Mouse (Mus musculus) layer of hippocampus, adult 6 months (tissue): Measurements from ENCODE around the gene N4bp2l1. TPM values are rescaled to one million over a fixed set of nuclear protein-coding genes. Genes with fewer than 3 reads are reported as not detected.

Source experiments
- long read RNA-seq, 2 experiments: library from polyadenylated mRNA; unstranded; transcript quantifications; one replicate each; pipeline ENCODE4 v2.0.0; 2019 to 2020
- polyA plus RNA-seq: library from polyadenylated mRNA; unstranded; fragments of <200 nt; fragmentation: Nextera tagmentation; gene quantifications from 2 replicates; pipeline ENCODE4 v1.2.3, GENCODE M21; 2021

N4bp2l1 gene
- polyA plus RNA-seq: 14.4 and 16.2 TPM in 2 replicates
- long read RNA-seq, experiment 1, transcript N4bp2l1-201 (5 exons, 1,905 nt): major isoform, 22 of 45 reads
- long read RNA-seq, experiment 1, partial matches to known transcripts: 5 of 45 reads
- long read RNA-seq, experiment 1, other reads (novel, unspliced or antisense): 13 of 45 reads
- long read RNA-seq, experiment 2, transcript N4bp2l1-203 (2 exons, 747 nt): minor isoform, 6 of 120 reads
- long read RNA-seq, experiment 2, transcript N4bp2l1-201 (5 exons, 1,905 nt): major isoform, 69 of 120 reads
- long read RNA-seq, experiment 2, partial matches to known transcripts: 2 of 120 reads
- long read RNA-seq, experiment 2, other reads (novel, unspliced or antisense): 38 of 120 reads

GRCm38 (mm10) chr5:150597088-150597487 lies at the start of gene N4bp2l1:
Gene N4bp2l1, minus strand, starts transcription at chr5:150597188.

DNA sequence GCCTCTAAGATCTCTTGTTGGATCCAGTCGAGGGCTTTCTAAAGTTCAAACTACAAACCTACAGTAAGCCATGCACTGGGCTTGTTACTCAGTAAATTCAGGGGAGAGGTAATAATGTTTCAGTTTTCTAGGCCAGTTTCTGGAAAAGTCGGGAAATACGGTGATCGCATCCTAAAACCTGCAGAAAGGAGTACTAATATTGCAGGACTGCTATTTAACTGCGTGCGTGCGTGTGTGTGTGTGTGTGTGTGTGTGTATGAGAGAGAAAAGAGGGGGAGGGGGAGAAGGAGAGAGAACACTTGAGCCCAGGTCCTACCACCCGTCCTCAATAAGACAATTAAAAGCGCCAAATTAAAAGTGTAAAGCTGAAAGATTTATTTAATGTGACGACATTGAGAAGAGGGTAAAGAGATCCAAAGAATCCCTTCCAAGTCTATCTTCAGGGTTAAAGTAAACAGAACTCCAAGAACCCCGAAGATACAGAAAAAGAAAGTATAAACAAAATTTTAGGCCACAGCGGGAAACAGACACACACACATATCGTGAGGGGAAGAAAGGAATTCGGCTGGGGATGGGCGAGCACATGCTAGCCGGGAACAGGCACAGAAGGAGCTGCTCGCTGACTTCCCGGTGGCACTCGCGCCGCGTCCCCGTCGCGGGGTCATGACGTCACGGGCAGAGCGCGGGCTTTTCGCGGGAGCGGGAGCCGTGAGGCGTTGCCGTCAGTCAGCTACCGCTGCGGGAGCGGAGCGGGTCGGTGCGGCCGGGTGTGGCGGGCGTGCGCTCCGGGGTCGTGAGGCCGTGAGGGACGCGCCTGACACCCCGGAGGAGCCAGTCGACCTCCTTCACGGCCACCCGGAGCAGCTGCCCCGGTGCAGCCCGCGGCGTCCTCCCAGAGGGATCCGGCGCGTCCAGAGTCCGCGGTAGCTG lies 74.8 kb downstream of the N4bp2l1 start, which contains the start of gene Brca2:
Gene Brca2, plus strand, starts transcription at position 694 of the 930 bp plus-strand sequence.

Other genes starting within 250 kb of the N4bp2l1 start
- gene Zar1l, start 79.0 kb downstream of the N4bp2l1 start, polyA plus RNA-seq: 0.16 and 0.64 TPM in 2 replicates
- 1.7 and 2.8 TPM in 2 replicates for gene Brca2, start 74.6 kb downstream of the N4bp2l1 start, polyA plus RNA-seq
- gene N4bp2l2, start 69.0 kb upstream of the N4bp2l1 start, polyA plus RNA-seq: 14.7 and 14.9 TPM in 2 replicates
- gene Pds5b, start 76.6 kb upstream of the N4bp2l1 start, polyA plus RNA-seq: 10.5 and 11.2 TPM in 2 replicates